Mouse (Mus musculus) myocyte (in vitro differentiated cells): ENCODE results near the gene Mrpl2. TPM values are rescaled to one million over a fixed set of nuclear protein-coding genes. Genes with fewer than 3 reads are reported as not detected.

Source experiments
- H3K27me3 ChIP-seq: one replicate; pipeline ENCODE4 v1.6.1; 2011; ENCODE audit not compliant: control insufficient read depth, insufficient read depth, insufficient read length
- H3K36me3 ChIP-seq: one replicate; pipeline ENCODE4 v1.6.1; 2011; ENCODE audit not compliant: control insufficient read depth, insufficient read depth
- H3K4me2 ChIP-seq: one replicate; pipeline ENCODE4 v1.6.1; 2011; ENCODE audit warnings: low read depth, control low read depth
- H3K4me3 ChIP-seq: one replicate; pipeline ENCODE4 v1.5.1; 2011; ENCODE audit warnings: mild to moderate bottlenecking, control low read depth, moderate library complexity
- H3K79me2 ChIP-seq: one replicate; pipeline ENCODE4 v1.6.1; 2011; ENCODE audit not compliant: control insufficient read depth, insufficient read depth
- H3ac ChIP-seq: one replicate; pipeline ENCODE4 v1.6.1; 2011; ENCODE audit not compliant: control insufficient read depth, insufficient read length
- CEBPB ChIP-seq: IDR thresholded peaks from 2 replicates; pipeline ENCODE4 v1.6.1; 2011; ENCODE audit warnings: mild to moderate bottlenecking, moderate library complexity; ENCODE audit not compliant: poor library complexity, insufficient read depth, severe bottlenecking
- E2F4 ChIP-seq: IDR thresholded peaks from one replicate; pipeline ENCODE4 v1.6.1; 2011; ENCODE audit warnings: mild to moderate bottlenecking, control low read depth, moderate library complexity; ENCODE audit not compliant: insufficient read depth
- MAX ChIP-seq: IDR thresholded peaks from one replicate; pipeline ENCODE4 v1.6.1; 2011; ENCODE audit warnings: low read depth, mild to moderate bottlenecking, control low read depth
- MYOD1 ChIP-seq, 3 experiments: IDR thresholded peaks; one replicate each; pipeline ENCODE4 v1.6.1; 2011; ENCODE audit warnings: control low read depth in 2 of 3, low read depth in 2 of 3, mild to moderate bottlenecking in 2 of 3, moderate library complexity in 1 of 3; ENCODE audit not compliant: insufficient read length in 2 of 3, control insufficient read depth in 1 of 3
- MYOG ChIP-seq, 3 experiments: IDR thresholded peaks; one replicate each; pipeline ENCODE4 v1.6.1; 2011; ENCODE audit warnings: control low read depth in 2 of 3, low read depth in 2 of 3, mild to moderate bottlenecking in 2 of 3; ENCODE audit not compliant: insufficient read length in 2 of 3, control insufficient read depth in 1 of 3, insufficient read depth in 1 of 3
- POLR2A ChIP-seq: IDR thresholded peaks from one replicate; pipeline ENCODE4 v1.6.1; 2011; ENCODE audit warnings: low read depth, mild to moderate bottlenecking, control low read depth, moderate library complexity; ENCODE audit not compliant: insufficient read length
- POLR2AphosphoS2 ChIP-seq: IDR thresholded peaks from one replicate; pipeline ENCODE4 v1.6.1; 2011; ENCODE audit warnings: low read depth, control low read depth; ENCODE audit not compliant: insufficient read length
- REST ChIP-seq: IDR thresholded peaks from one replicate; pipeline ENCODE4 v1.6.1; 2011; ENCODE audit warnings: mild to moderate bottlenecking, control low read depth, moderate library complexity; ENCODE audit not compliant: insufficient read depth, insufficient read length
- SRF ChIP-seq: IDR thresholded peaks from one replicate; pipeline ENCODE4 v1.6.1; 2011; ENCODE audit warnings: low read depth; ENCODE audit not compliant: control insufficient read depth, insufficient read length
- TCF12 ChIP-seq: IDR thresholded peaks from one replicate; pipeline ENCODE4 v1.6.1; 2011; ENCODE audit warnings: mild to moderate bottlenecking, control low read depth; ENCODE audit not compliant: poor library complexity, insufficient read depth, severe bottlenecking
- TCF3 ChIP-seq: IDR thresholded peaks from one replicate; pipeline ENCODE4 v1.6.1; 2011; ENCODE audit warnings: low read depth, control low read depth; ENCODE audit not compliant: insufficient read length
- USF1 ChIP-seq: IDR thresholded peaks from one replicate; pipeline ENCODE4 v1.6.1; 2011; ENCODE audit warnings: low read depth, mild to moderate bottlenecking, control low read depth, moderate library complexity
- polyA plus RNA-seq: library from polyadenylated mRNA; unstranded; fragments of >200 nt; fragmentation: generic; extraction: Trizol; gene quantifications from one replicate; pipeline ENCODE4 v1.2.1, GENCODE M21; 2012; ENCODE audit warnings: missing spikeins

The Mrpl2 gene
- polyA plus RNA-seq, 1 experiment, result 248 TPM

GRCm38 (mm10) chr17:46680760-46681373 lies 34.8 kb downstream of the Mrpl2 start, which contains the start of gene Klhdc3:
Klhdc3 (minus strand) TSS chr17:46680914.
- H3K36me3 ChIP-seq, result peaks cover 23% of the 10 kb centered on the region
- no peak for TF ChIP-seq SRF
- peak; percentile 48 for TF ChIP-seq POLR2AphosphoS2
- TF ChIP-seq TCF3, result no peak
- TF ChIP-seq CEBPB, result 0 out of 2 replicates have a peak, but pooled peaks have one; percentile 23
- TF ChIP-seq USF1, result peak; percentile 11
- peak; percentile 61 for TF ChIP-seq POLR2A
- H3ac ChIP-seq, result peak within 1 kb of the TSS; percentile 66
- H3K4me2 ChIP-seq, result peak within 1 kb of the TSS; percentile 95
- H3K27me3 ChIP-seq, result no peaks in the 10 kb centered on the region
- peak within 1 kb of the TSS; percentile 94 for H3K4me3 ChIP-seq
- peaks cover 27% of the 10 kb centered on the region for H3K79me2 ChIP-seq

DNA sequence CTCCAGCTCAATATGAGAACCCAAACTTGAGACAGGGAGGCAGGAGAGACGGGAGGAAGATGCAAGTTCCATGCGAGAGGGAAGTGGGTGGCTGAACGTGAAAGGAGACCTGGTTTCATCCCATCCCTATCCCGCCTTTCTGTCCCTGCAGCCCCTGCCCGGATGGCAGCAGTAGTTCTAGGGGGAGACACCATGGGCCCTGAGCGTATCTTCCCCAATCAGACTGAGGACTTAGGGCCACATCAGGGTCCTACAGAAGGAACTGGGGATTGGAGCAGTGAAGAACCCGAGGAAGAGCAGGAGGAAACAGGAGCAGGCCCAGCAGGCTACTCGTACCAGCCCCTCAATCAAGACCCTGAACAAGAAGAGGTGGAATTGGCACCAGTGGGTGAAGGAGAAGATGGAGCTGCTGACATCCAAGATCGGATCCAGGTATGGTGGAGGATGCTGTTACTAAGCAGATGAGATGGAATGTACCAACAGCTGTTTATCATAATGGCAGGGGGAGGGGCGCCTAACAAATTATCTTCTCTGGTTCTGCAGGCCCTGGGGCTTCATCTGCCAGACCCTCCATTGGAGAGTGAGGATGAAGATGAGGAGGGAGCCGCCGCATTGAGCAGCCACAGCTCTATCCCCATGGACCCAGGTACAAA lies 35.6 kb downstream of the Mrpl2 start:
- Histone ChIP-seq H3K27me3 (no peaks in the 10 kb centered on the region), H3K4me2 (peak overlapping the region; percentile 95), H3K79me2 (peaks cover 27% of the 10 kb centered on the region), H3K36me3 (peaks cover 23% of the 10 kb centered on the region), H3ac (peak overlapping the region; percentile 66), H3K4me3 (peak overlapping the region; percentile 94)
- TF ChIP-seq TCF12 (no peak), POLR2A (no peak), POLR2AphosphoS2 (no peak)

DNA sequence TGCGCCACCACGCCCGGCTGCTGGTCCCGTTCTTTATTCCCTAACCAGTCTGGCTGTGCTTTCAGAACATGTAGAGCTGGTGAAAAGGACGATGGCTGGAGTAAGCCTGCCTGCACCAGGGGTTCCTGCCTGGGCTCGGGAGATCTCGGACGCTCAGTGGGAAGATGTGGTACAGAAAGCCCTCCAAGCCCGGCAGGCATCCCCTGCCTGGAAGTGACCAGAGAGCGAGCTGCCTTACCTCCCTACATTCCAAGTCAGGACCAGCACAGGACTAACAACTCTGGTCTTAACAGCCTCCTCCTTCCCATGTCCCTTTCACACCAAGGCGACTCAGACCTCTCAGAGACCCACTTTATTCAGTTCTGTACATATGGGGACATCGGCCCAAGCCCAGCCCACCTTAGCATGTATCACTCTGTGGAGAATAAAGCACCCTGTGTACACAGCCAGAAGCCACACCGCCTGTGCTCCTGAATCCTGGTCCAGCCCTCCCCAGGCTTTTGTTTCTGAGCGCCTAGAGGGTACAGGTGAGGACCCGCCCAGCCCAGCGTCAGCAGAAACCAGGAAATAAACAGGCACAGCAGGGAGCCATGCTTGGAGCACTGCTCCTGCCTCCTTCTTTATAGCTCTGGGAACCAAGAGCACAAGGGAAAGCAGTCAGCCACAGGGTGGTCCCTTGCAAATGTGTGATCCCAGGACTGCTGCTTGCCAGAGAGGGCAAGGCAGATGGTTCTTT lies 36.8 kb downstream of the Mrpl2 start:
- Histone ChIP-seq H3K4me2 (no peak overlapping the region), H3K27me3 (no peaks in the 10 kb centered on the region), H3K36me3 (peaks cover 19% of the 10 kb centered on the region), H3K4me3 (peak overlapping the region; percentile 94), H3ac (no peak overlapping the region), H3K79me2 (peaks cover 27% of the 10 kb centered on the region)
- TF ChIP-seq SRF (no peak), POLR2AphosphoS2 (peak; percentile 56)

DNA sequence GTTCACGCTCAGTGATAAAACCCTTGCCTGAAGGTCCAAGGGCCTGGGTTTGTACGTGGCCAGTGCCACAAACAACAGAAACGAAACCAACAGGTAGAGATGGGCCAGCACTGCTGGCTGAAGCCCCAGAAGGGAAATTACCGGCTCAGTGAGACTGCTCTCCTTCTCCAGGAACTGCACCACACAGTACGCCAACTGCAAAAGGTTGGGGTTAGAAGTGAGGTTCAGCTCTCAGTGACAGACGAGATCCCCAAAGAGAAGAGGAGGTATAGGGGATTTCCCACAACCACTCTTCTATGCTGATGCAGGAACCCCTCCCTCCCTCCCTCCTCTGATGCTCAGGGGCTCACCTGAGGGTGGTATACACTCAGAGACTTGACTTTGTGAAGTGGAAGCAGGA lies 39.9 kb downstream of the Mrpl2 start:
- TF ChIP-seq POLR2AphosphoS2 (peak; percentile 16), USF1 (no peak)
- Histone ChIP-seq H3K4me2 (no peak overlapping the region), H3ac (no peak overlapping the region), H3K4me3 (no peak overlapping the region), H3K36me3 (peaks cover 19% of the 10 kb centered on the region), H3K79me2 (peaks cover 9% of the 10 kb centered on the region), H3K27me3 (no peaks in the 10 kb centered on the region)

- TF ChIP-seq POLR2AphosphoS2, result no peak
- Histone ChIP-seq H3K79me2 (peaks cover 6% of the 10 kb centered on the region), H3K4me3 (no peak overlapping the region), H3K36me3 (peaks cover 7% of the 10 kb centered on the region), H3ac (no peak overlapping the region), H3K27me3 (no peaks in the 10 kb centered on the region), H3K4me2 (no peak overlapping the region)
Observed at GRCm38 (mm10) chr17:46690665-46691064, 44.6 kb downstream of the Mrpl2 start.

DNA sequence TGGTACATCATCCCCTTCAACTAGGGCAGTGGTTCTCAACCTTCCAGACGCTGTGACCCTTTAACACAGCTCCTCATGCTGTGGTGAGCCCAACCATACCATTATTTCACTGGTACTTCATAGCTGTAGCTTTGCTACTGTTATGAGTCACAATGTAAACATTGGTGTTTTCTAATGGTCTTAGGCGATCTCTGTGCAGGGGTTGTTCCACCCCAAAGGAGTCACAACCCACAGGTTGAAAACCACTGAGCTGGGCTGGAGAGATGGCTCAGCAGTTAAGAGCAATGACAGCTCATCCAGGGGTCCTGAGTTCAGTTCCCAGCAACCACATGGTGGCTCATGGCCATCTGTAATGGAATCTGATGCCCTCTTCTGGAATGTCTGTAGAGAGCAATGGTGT lies 45.4 kb downstream of the Mrpl2 start:
- H3K4me3 ChIP-seq, result no peak overlapping the region
- no peak overlapping the region for H3ac ChIP-seq
- TF ChIP-seq MYOD1 (IDR thresholded peaks at IDR 0.05; ENCODE audit: control insufficient read depth in 1 of 3, insufficient read length in 2 of 3, low read depth in 2 of 3) (no peak), POLR2A (no peak), E2F4 (no peak), POLR2AphosphoS2 (no peak), USF1 (no peak), CEBPB (no peak), REST (no peak), TCF12 (no peak), MYOG (IDR thresholded peaks at IDR 0.05; ENCODE audit: control insufficient read depth in 1 of 3, insufficient read depth in 1 of 3, insufficient read length in 2 of 3, low read depth in 2 of 3) (no peak), MAX (no peak), TCF3 (no peak), SRF (no peak)
- no peaks in the 10 kb centered on the region for H3K27me3 ChIP-seq
- peaks cover 4% of the 10 kb centered on the region for H3K36me3 ChIP-seq
- H3K4me2 ChIP-seq, result no peak overlapping the region
- peaks cover 13% of the 10 kb centered on the region for H3K79me2 ChIP-seq
